Mouse (Mus musculus): Measurements from ENCODE around the gene Scrt2. TPM values are rescaled to one million over a fixed set of nuclear protein-coding genes. Genes with fewer than 3 reads are reported as not detected.

Gene Scrt2
- polyA plus RNA-seq (2012; rRNA removed), result 66.5 and 88.8 TPM in 2 replicates

GRCm38 (mm10) chr2:152080685-152081541 is at the start of gene Scrt2:
Scrt2 (plus strand) TSS chr2:152081529.
- peak; percentile 96 for DNase-seq (ENCODE audit: low read depth)
- no peak for TF ChIP-seq CTCF (IDR thresholded peaks at IDR 0.05; ENCODE audit: borderline replicate concordance, extremely low read depth, insufficient read depth, insufficient read length)
- peak; percentile 32; the same call in 1 of the 2 replicates for TF ChIP-seq POLR2A (IDR thresholded peaks at IDR 0.05; ENCODE audit: borderline replicate concordance, extremely low read depth, insufficient read depth, insufficient read length, poor library complexity, severe bottlenecking)

GRCm38 (mm10) chr2:152040101-152040500 is 41.2 kb upstream of the Scrt2 start:
- no peak for TF ChIP-seq CTCF (IDR thresholded peaks at IDR 0.05; ENCODE audit: borderline replicate concordance, extremely low read depth, insufficient read depth, insufficient read length)
- no peak for TF ChIP-seq POLR2A (IDR thresholded peaks at IDR 0.05; ENCODE audit: borderline replicate concordance, extremely low read depth, insufficient read depth, insufficient read length, poor library complexity, severe bottlenecking)
- DNase-seq (ENCODE audit: low read depth), result no peak

GRCm38 (mm10) chr2:152047116-152048002 is 34.0 kb upstream of the Scrt2 start:
- TF ChIP-seq CTCF (IDR thresholded peaks at IDR 0.05; ENCODE audit: borderline replicate concordance, extremely low read depth, insufficient read depth, insufficient read length), result no peak
- no peak for TF ChIP-seq POLR2A (IDR thresholded peaks at IDR 0.05; ENCODE audit: borderline replicate concordance, extremely low read depth, insufficient read depth, insufficient read length, poor library complexity, severe bottlenecking)
- DNase-seq (ENCODE audit: low read depth), result peak; percentile 83

GRCm38 (mm10) chr2:152048003-152048980 is 33.0 kb upstream of the Scrt2 start:
- DNase-seq (ENCODE audit: low read depth), result peak; percentile 88
- TF ChIP-seq CTCF (IDR thresholded peaks at IDR 0.05; ENCODE audit: borderline replicate concordance, extremely low read depth, insufficient read depth, insufficient read length) (no peak), POLR2A (IDR thresholded peaks at IDR 0.05; ENCODE audit: borderline replicate concordance, extremely low read depth, insufficient read depth, insufficient read length, poor library complexity, severe bottlenecking) (no peak)

GRCm38 (mm10) chr2:152048981-152049441 is 32.3 kb upstream of the Scrt2 start:
- TF ChIP-seq CTCF (IDR thresholded peaks at IDR 0.05; ENCODE audit: borderline replicate concordance, extremely low read depth, insufficient read depth, insufficient read length) (no peak), POLR2A (IDR thresholded peaks at IDR 0.05; ENCODE audit: borderline replicate concordance, extremely low read depth, insufficient read depth, insufficient read length, poor library complexity, severe bottlenecking) (no peak)
- DNase-seq (ENCODE audit: low read depth), result peak; percentile 72

DNA sequence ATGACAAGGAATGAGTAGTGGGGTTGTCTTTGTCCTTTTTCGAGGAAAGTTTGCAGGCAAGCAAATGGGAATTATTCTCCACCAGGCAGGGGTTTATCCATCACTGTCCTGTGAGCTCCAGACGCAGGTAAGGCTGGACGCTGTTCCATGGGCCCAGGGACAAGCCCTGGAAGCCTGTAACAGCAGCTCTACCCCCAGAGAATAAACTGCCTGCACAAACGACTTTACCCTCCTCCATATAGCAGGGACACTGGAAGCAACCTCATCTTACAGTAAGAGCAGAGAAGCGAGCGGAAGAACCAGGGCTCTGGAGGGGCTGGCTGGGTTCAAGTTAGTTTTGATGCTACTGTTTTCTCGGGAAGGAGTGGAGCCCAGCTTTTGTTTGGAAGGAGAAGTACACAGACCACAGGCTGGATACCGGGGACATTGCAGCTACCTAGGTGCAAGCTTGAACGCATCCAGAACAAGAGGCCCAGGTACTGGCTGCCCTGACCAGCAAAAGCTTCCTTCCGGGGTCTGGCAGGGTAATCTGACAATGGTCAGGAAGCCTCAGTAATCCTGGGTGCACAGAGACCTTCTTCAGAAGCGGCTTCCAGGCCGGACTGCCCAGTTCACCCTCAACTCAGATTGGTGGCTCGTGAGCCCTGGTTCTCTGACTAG is 31.6 kb upstream of the Scrt2 start:
- TF ChIP-seq CTCF (IDR thresholded peaks at IDR 0.05; ENCODE audit: borderline replicate concordance, extremely low read depth, insufficient read depth, insufficient read length) (no peak), POLR2A (IDR thresholded peaks at IDR 0.05; ENCODE audit: borderline replicate concordance, extremely low read depth, insufficient read depth, insufficient read length, poor library complexity, severe bottlenecking) (no peak)

GRCm38 (mm10) chr2:152050316-152050715 is 31.0 kb upstream of the Scrt2 start:
- TF ChIP-seq CTCF (IDR thresholded peaks at IDR 0.05; ENCODE audit: borderline replicate concordance, extremely low read depth, insufficient read depth, insufficient read length) (no peak), POLR2A (IDR thresholded peaks at IDR 0.05; ENCODE audit: borderline replicate concordance, extremely low read depth, insufficient read depth, insufficient read length, poor library complexity, severe bottlenecking) (0 out of 2 replicates have a peak, but pooled peaks have one; percentile 17)
- peak; percentile 95 for DNase-seq (ENCODE audit: low read depth)

More for the DNA sequence above, 31.6 kb upstream of the Scrt2 start:
- DNase-seq (ENCODE audit: low read depth), result peak; percentile 54

- no peak for DNase-seq (ENCODE audit: low read depth)
- TF ChIP-seq CTCF (IDR thresholded peaks at IDR 0.05; ENCODE audit: borderline replicate concordance, extremely low read depth, insufficient read depth, insufficient read length) (no peak), POLR2A (IDR thresholded peaks at IDR 0.05; ENCODE audit: borderline replicate concordance, extremely low read depth, insufficient read depth, insufficient read length, poor library complexity, severe bottlenecking) (no peak)
These were observed 29.3 kb upstream of the Scrt2 start for GRCm38 (mm10) chr2:152051985-152052384.

DNA sequence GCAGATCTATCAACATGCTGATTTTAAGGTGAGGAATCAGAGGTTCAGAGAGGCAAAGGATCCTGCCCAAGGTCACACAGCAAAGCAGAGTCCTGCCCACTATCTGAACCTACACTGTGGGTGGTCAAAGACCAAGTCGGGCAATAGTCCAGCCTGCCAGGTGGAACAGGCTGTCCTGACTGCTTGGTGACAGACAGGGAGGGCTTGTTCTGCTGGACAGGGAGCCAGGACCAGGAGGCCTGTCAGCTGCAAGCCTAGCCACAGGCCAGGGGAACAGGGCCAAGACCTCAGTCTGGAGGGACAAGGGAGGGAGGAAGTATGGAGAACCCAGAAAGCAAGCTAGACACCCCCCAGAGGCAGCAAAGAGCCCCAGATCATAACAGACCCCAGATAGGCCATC is 25.9 kb upstream of the Scrt2 start:
- no peak for TF ChIP-seq CTCF (IDR thresholded peaks at IDR 0.05; ENCODE audit: borderline replicate concordance, extremely low read depth, insufficient read depth, insufficient read length)
- no peak for TF ChIP-seq POLR2A (IDR thresholded peaks at IDR 0.05; ENCODE audit: borderline replicate concordance, extremely low read depth, insufficient read depth, insufficient read length, poor library complexity, severe bottlenecking)
- peak; percentile 42 for DNase-seq (ENCODE audit: low read depth)
